In genomic region chr11:72522616-72523041, GRCm38 (mm10) we compare ENCODE assay signal across 10 mouse cellular contexts. TPM values are rescaled to one million over a fixed set of nuclear protein-coding genes. Genes with fewer than 3 reads are reported as not detected.
A peak's percentile ranks its signal among the peaks of the same experiment; 100 is the strongest.
DNase-seq lines count a peak whose midpoint lies in the region; ATAC-seq lines count a peak whose summit lies in the region.
"Had no signal": no experiment of that assay in that cellular context is flagged by ENCODE, and none has a peak within 500 bp of the region (broad histone marks: within the 10 kb centered on the region; RNA-seq: fewer than 3 reads in every experiment).

No protein-coding gene starts in this region.

- H3K9me3 ChIP-seq in hindbrain, embryonic 14.5 days (ENCODE audit: control insufficient read depth, low read length): no peaks in the 10 kb centered on the region
- H3K9me3 ChIP-seq in hindbrain, embryonic 12.5 days (replicated peaks): no peaks in the 10 kb centered on the region
- H3K9me3 ChIP-seq in intestine, embryonic 15.5 days: no peaks in the 10 kb centered on the region

- H3K27ac ChIP-seq in hindbrain, embryonic 14.5 days: no peak overlapping the region
- H3K27ac ChIP-seq in hindbrain, embryonic 12.5 days: no peak overlapping the region
- H3K27ac ChIP-seq in intestine, embryonic 15.5 days: no peak overlapping the region

- DNase-seq in hindbrain, embryonic 14.5 days (ENCODE audit: low spot score): peak; percentile 59
- DNase-seq in cerebellum, adult 11-12 months: peak; percentile 40
- DNase-seq in gastrocnemius, postnatal 36 days: peak; percentile 48 to 66
- DNase-seq in left cerebral cortex, adult 8-10 months (ENCODE audit: low spot score in 2 of 2): peak; percentile 22 to 40
- peak; percentile 63 for DNase-seq in skeletal muscle tissue, adult 2 months (ENCODE audit: low read depth, low spot score)

- no peaks in the 10 kb centered on the region for H3K27me3 ChIP-seq in hindbrain, embryonic 14.5 days (ENCODE audit: control insufficient read depth, insufficient read depth, low read length)
- H3K27me3 ChIP-seq in hindbrain, embryonic 12.5 days: no peaks in the 10 kb centered on the region
- no peaks in the 10 kb centered on the region for H3K27me3 ChIP-seq in intestine, embryonic 15.5 days (replicated peaks)

- no peak overlapping the region for H3K4me2 ChIP-seq in hindbrain, embryonic 14.5 days (replicated peaks)
- no peak overlapping the region for H3K4me2 ChIP-seq in hindbrain, embryonic 12.5 days (replicated peaks)
- H3K4me2 ChIP-seq in intestine, embryonic 15.5 days (replicated peaks): no peak overlapping the region

- 66% methylated on average over 5 of the region's 5 CpGs for WGBS in hindbrain, embryonic 14.5 days
- 80% methylated on average over 5 of the region's 5 CpGs for WGBS in hindbrain, embryonic 12.5 days
- 63% methylated on average over 5 of the region's 5 CpGs for WGBS in intestine, embryonic 15.5 days

- no peak for ATAC-seq in hindbrain, embryonic 14.5 days (ENCODE audit: low FRiP score)
- ATAC-seq in hindbrain, embryonic 12.5 days (ENCODE audit: low FRiP score): no peak
- no peak for ATAC-seq in activated CD4-positive, CD25-positive, alpha-beta regulatory T cell, adult 4 months
- ATAC-seq in intestine, embryonic 15.5 days: no peak

- 0 out of 2 replicates have a peak, but pooled peaks cover 3% of the 10 kb centered on the region for H3K4me1 ChIP-seq in hindbrain, embryonic 14.5 days (replicated peaks; ENCODE audit: control insufficient read depth, insufficient read depth, low read length)
- peaks cover 4% of the 10 kb centered on the region; the same call in 1 of the 2 replicates for H3K4me1 ChIP-seq in hindbrain, embryonic 12.5 days
- H3K4me1 ChIP-seq in intestine, embryonic 15.5 days (replicated peaks): no peaks in the 10 kb centered on the region

- H3K4me3 ChIP-seq in hindbrain, embryonic 14.5 days (replicated peaks; ENCODE audit: low read length): no peak overlapping the region
- no peak overlapping the region for H3K4me3 ChIP-seq in hindbrain, embryonic 12.5 days
- H3K4me3 ChIP-seq in intestine, embryonic 15.5 days (replicated peaks): no peak overlapping the region
- H3K4me3 ChIP-seq: myocyte had no signal

- H3K36me3 ChIP-seq in hindbrain, embryonic 14.5 days (replicated peaks; ENCODE audit: control insufficient read depth, insufficient read depth): no peaks in the 10 kb centered on the region
- H3K36me3 ChIP-seq in hindbrain, embryonic 12.5 days: no peaks in the 10 kb centered on the region
- H3K36me3 ChIP-seq in intestine, embryonic 15.5 days: no peaks in the 10 kb centered on the region

- intact Hi-C loops in gastrocnemius, postnatal 36 days (cut with DNase I): no loop called here

- no peak overlapping the region for H3K9ac ChIP-seq in hindbrain, embryonic 14.5 days
- no peak overlapping the region for H3K9ac ChIP-seq in hindbrain, embryonic 12.5 days
- H3K9ac ChIP-seq in intestine, embryonic 15.5 days: no peak overlapping the region

RNA-seq across cellular contexts. Expression of gene Spns3, which starts 27.7 kb away (rescaled TPM):
- polyA plus RNA-seq in hindbrain, embryonic 14.5 days (2014; fragmentation: Nextera tagmentation; extraction: Ambion mirVana): 0.11 and 0.23 TPM in 2 replicates
- polyA plus RNA-seq in hindbrain, embryonic 12.5 days (2016; fragmentation: Nextera tagmentation; extraction: Ambion mirVana): 0.15 TPM in 1 of 2 replicates, not detected in the other
- under 1 TPM; 0.10 to 0.12 TPM for total RNA-seq in gastrocnemius, postnatal 36 days (2021)
- total RNA-seq in left cerebral cortex, adult 8-10 months (2022): 1 to 10 TPM in 1 of 4 experiments, under 1 TPM in 3; 0.32 to 1.1 (median 0.68) TPM
- under 1 TPM; 0.61 to 0.70 TPM for polyA plus RNA-seq in activated CD4-positive, CD25-positive, alpha-beta regulatory T cell, adult 4 months (2017; shearing (Covaris generic))
- polyA plus RNA-seq in intestine, embryonic 15.5 days (2015; fragmentation: Nextera tagmentation; extraction: Ambion mirVana): 1.2 and 1.6 TPM in 2 replicates
- polyA plus RNA-seq: embryonic facial prominence, embryonic 11.5 days had no signal

RNA-seq across cellular contexts. Expression of gene Spns2, which starts 32.9 kb away (rescaled TPM):
- 11.9 and 12.4 TPM in 2 replicates for polyA plus RNA-seq in hindbrain, embryonic 14.5 days (2014; fragmentation: Nextera tagmentation; extraction: Ambion mirVana)
- polyA plus RNA-seq in hindbrain, embryonic 12.5 days (2016; fragmentation: Nextera tagmentation; extraction: Ambion mirVana): 8.8 and 9.3 TPM in 2 replicates
- total RNA-seq in gastrocnemius, postnatal 36 days (2021): 10 to 100 TPM; 21.3 to 25.1 TPM
- total RNA-seq in left cerebral cortex, adult 8-10 months (2022): 10 to 100 TPM; 47.3 to 55.4 (median 51.1) TPM
- polyA plus RNA-seq in activated CD4-positive, CD25-positive, alpha-beta regulatory T cell, adult 4 months (2017; shearing (Covaris generic)): not detected
- 5.3 and 5.6 TPM in 2 replicates for polyA plus RNA-seq in intestine, embryonic 15.5 days (2015; fragmentation: Nextera tagmentation; extraction: Ambion mirVana)
